Mouse (Mus musculus): ENCODE data around the gene Tas2r103.

The Tas2r103 gene

DNA sequence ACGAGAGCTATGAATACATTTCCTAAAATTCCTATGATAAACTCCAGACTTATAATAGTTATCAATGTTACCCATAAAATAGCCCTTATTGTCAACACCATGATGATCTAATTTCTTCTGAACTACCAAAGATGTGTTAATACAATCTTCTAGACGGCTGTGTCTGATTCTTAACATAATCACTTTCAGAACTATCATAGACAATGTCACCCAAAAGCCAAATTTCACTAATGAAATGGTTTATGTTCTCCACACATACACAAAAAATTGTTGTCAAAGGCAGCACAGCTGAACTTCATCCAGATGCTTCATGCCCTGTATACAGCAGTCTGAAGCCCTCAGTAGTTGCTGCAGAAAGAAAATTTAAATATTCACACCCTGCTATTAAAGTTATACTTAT is at the start of gene Tas2r103:
Gene Tas2r103, minus strand, starts transcription at position 101 of the 400 bp plus-strand sequence.
- DNase-seq = no peak

GRCm38 (mm10) chr6:133055716-133056115 is 18.8 kb upstream of the Tas2r103 start, which contains the start of gene Tas2r140:
TSS of gene Tas2r140 (minus strand) at chr6:133055816.
- no peak for DNase-seq
